Mouse (Mus musculus) embryonic facial prominence, embryonic 12.5 days (tissue): ENCODE measurements around the gene Uox. TPM values are rescaled to one million over a fixed set of nuclear protein-coding genes. Genes with fewer than 3 reads are reported as not detected.
A peak's percentile ranks its signal among the peaks of the same experiment; 100 is the strongest.

Experiments used
- ATAC-seq: fragments of 200-750 bp; cut with Nextera tagmentation; 2 replicates; pipeline ENCODE4 v1.8.0; 2017; ENCODE audit not compliant: insufficient number of reproducible peaks, insufficient read depth, low FRiP score, low TSS enrichment
- H3K27ac ChIP-seq: fragments of 300-500 bp; sonication (generic); 2 replicates; pipeline ENCODE4 v1.5.1; 2016; ENCODE audit warnings: mild to moderate bottlenecking
- H3K27me3 ChIP-seq: fragments of 300-500 bp; sonication (generic); 2 replicates; pipeline ENCODE4 v1.6.1; 2016; ENCODE audit warnings: mild to moderate bottlenecking, moderate library complexity
- H3K36me3 ChIP-seq: fragments of 300-500 bp; sonication (generic); 2 replicates; pipeline ENCODE4 v1.6.1; 2016; ENCODE audit warnings: mild to moderate bottlenecking
- H3K4me1 ChIP-seq: fragments of 300-500 bp; sonication (generic); 2 replicates; pipeline ENCODE4 v1.6.1; 2016
- H3K4me2 ChIP-seq: fragments of 300-500 bp; sonication (generic); replicated peaks from 2 replicates; pipeline ENCODE4 v1.6.1; 2016; ENCODE audit warnings: mild to moderate bottlenecking, moderate library complexity
- H3K4me3 ChIP-seq: fragments of 300-500 bp; sonication (generic); 2 replicates; pipeline ENCODE4 v1.5.1; 2016; ENCODE audit warnings: mild to moderate bottlenecking
- H3K9ac ChIP-seq: fragments of 300-500 bp; sonication (generic); 2 replicates; pipeline ENCODE4 v1.6.1; 2016; ENCODE audit warnings: mild to moderate bottlenecking, moderate library complexity
- H3K9me3 ChIP-seq: fragments of 300-500 bp; sonication (generic); 2 replicates; pipeline ENCODE4 v1.6.1; 2016; ENCODE audit warnings: mild to moderate bottlenecking, moderate library complexity
- WGBS: fragments of 180-500 bp; shearing (Covaris S2); methylation state at CpG from one replicate; pipeline ENCODE4 v1.1.7; 2016; 5-methylcytosine and 5-hydroxymethylcytosine counted together
- polyA plus RNA-seq: library from polyadenylated mRNA; unstranded; fragments of >200 nt; fragmentation: Nextera tagmentation; extraction: Ambion mirVana; gene quantifications from 2 replicates; pipeline ENCODE4 v1.2.1, GENCODE M21; 2016

Uox gene
- polyA plus RNA-seq, 1 experiment from 2014 or later: not detected

DNA sequence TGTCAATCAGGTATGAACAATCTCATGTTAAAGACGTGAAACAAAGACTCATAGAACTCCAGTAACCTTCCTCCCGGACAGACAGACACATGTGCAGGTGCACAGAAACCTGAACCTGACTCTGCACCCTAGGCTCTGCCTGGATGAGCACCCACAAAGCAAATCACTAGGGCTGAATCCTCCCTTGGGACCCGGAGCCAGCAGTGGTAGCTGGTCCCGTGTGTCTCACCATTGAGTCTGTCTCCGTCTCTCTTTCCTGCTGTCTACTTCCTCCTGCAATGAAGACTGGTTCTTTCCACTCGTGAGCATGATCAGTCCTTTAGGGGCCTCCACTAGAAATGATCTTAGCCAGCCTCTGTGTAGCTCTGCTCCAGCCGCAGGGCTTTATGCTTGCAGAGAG is 91.7 kb downstream of the Uox start:
- H3K27ac ChIP-seq: no peak overlapping the region
- 77% methylated on average over 7 of the region's 7 CpGs for WGBS

DNA sequence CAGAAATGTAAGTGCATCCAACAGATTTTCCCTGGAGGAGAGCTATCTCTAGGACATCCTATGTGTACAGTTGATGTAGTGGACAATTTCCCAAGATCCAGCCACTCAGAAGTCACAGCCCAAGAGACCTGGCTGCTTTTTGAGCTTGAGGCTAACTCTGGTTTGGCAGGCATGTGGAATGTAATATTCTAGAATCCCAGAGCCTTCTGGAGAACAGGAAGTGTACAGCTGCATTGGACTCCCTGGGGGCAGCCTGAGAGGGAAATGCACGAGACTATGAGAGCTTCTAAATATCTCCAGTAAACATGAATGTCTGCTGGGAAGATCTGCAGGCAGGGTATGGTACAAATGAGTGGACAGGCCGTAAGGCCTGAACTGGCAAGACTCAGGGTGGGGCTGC is 100.9 kb downstream of the Uox start:
- Histone ChIP-seq H3K9me3 (no peaks in the 10 kb centered on the region), H3K27me3 (no peaks in the 10 kb centered on the region), H3K4me1 (no peaks in the 10 kb centered on the region), H3K27ac (no peak overlapping the region), H3K4me3 (no peak overlapping the region), H3K36me3 (no peaks in the 10 kb centered on the region), H3K9ac (no peak overlapping the region), H3K4me2 (no peak overlapping the region)
- ATAC-seq: no peak
- WGBS: 58% methylated on average over 2 of the region's 2 CpGs

More for the DNA sequence above, 91.7 kb downstream of the Uox start:
- Histone ChIP-seq H3K4me3 (no peak overlapping the region), H3K4me1 (no peaks in the 10 kb centered on the region), H3K36me3 (no peaks in the 10 kb centered on the region), H3K9ac (no peak overlapping the region), H3K9me3 (no peaks in the 10 kb centered on the region), H3K4me2 (no peak overlapping the region), H3K27me3 (no peaks in the 10 kb centered on the region)
- ATAC-seq: no peak

DNA sequence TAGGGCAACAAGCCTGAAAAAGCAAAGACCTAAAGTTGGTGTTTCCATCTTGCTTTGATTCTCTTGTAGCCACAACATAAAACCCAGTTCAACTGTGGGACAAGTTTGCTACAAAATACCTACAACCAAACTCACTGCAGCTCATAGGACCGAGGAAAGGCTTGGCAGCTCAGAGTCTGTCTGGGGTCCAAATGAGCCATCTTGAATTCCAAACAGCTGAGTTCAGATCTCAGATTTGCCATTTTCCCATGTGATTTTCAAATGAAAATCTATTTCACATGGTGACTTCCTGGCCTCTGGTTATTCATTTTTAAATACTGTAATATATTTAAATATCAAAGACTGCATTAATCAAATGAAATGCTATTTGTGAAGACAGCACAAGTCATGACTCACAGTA is 104.9 kb downstream of the Uox start:
- Histone ChIP-seq H3K27ac (no peak overlapping the region), H3K4me1 (no peaks in the 10 kb centered on the region), H3K9me3 (no peaks in the 10 kb centered on the region), H3K4me3 (no peak overlapping the region), H3K9ac (no peak overlapping the region), H3K27me3 (no peaks in the 10 kb centered on the region), H3K4me2 (no peak overlapping the region), H3K36me3 (no peaks in the 10 kb centered on the region)
- WGBS: 89% methylated on average over 1 of the region's 1 CpGs
- no peak for ATAC-seq

DNA sequence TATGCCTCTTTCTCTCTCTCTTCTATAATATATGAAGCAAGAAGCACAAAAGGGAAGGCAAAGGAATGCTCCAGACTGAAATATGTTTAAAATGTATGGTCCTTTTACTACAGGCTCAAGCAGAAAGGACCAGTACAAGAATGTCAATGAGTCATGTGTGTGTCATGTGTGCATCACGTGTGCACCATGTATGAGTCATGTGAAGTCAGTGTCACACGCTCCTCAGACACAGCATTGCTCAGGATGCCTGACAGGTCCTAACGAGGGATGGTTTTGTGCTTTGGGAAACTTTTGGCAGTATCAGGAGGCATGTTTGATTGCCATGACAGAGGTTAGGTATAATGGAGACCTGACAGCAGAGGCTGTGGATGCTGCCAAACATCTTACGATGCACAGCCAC is 106.0 kb downstream of the Uox start:
- Histone ChIP-seq H3K36me3 (no peaks in the 10 kb centered on the region), H3K27ac (no peak overlapping the region), H3K9me3 (no peaks in the 10 kb centered on the region), H3K4me1 (no peaks in the 10 kb centered on the region), H3K27me3 (no peaks in the 10 kb centered on the region), H3K4me3 (no peak overlapping the region), H3K4me2 (no peak overlapping the region), H3K9ac (no peak overlapping the region)
- ATAC-seq: no peak
- 90% methylated on average over 4 of the region's 4 CpGs for WGBS

DNA sequence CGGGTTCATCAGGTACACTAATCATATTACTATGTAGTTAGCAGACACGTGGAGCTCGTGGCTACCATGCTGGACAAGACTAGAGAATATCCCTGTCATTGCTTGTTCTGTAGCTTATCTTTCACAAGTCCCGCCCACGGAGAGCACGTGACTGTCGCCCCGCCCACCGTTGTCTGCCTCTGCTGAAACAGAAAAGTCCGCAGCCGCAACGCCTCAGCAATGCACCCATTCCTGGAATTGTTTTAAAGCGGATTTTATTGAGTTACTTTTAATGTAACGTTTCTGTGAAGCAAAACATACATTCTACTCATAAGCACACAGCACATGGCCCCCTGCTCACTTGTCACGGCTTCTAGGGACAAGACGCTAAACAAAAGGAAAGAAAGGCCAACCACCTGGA is 109.4 kb downstream of the Uox start:
- no peaks in the 10 kb centered on the region for H3K9me3 ChIP-seq
- no peak overlapping the region for H3K9ac ChIP-seq
- H3K36me3 ChIP-seq: no peaks in the 10 kb centered on the region
- H3K4me3 ChIP-seq: no peak overlapping the region
- H3K4me1 ChIP-seq: peaks cover 5% of the 10 kb centered on the region; the same call in 1 of the 2 replicates
- H3K4me2 ChIP-seq: no peak overlapping the region
- ATAC-seq: no peak
- H3K27ac ChIP-seq: no peak overlapping the region
- WGBS: 93% methylated on average over 16 of the region's 16 CpGs
- no peaks in the 10 kb centered on the region for H3K27me3 ChIP-seq

DNA sequence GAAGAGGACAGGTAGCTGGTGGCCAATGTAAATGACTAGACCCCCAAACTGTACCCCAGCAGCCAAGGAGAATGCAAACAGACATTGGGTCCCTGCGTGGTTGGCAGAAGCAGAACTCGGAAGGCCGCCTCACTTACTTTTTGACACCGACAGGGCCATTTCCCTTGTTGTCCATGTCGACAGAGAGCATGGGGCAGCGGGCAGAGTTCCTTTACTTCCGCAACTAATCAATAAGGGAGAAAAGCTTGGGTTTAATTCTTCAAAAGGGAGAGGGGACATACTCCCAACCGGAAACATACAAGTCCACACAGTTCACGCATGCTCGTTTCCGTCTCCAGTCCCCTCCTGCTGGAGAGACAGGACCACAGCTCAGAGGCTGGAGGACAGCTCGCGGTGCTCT is 110.4 kb downstream of the Uox start:
- Histone ChIP-seq H3K9ac (no peak overlapping the region), H3K36me3 (no peaks in the 10 kb centered on the region), H3K4me3 (no peak overlapping the region), H3K27ac (no peak overlapping the region), H3K27me3 (no peaks in the 10 kb centered on the region), H3K4me2 (no peak overlapping the region), H3K9me3 (no peaks in the 10 kb centered on the region), H3K4me1 (peaks cover 9% of the 10 kb centered on the region; the same call in 1 of the 2 replicates)
- WGBS: 91% methylated on average over 13 of the region's 13 CpGs
- ATAC-seq: no peak

DNA sequence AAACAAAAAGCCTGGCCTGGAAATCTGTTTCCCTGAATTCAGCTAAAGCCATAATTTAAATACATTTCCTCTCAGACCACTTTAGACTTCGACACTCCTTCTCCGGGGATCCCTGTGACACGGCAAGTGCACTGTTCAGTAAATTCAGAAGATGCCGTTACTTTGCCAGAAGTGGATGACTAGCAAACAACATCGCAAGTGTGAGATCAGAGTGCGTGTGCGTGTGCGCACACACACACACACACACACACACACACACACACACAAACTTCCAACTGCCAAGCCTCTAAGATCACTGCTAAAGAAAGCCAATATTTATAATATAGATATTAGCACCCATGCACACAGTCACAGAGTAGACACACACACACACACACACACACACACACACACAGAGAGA is 111.5 kb downstream of the Uox start:
- H3K4me2 ChIP-seq: peak overlapping the region; percentile 33
- no peak overlapping the region for H3K4me3 ChIP-seq
- no peaks in the 10 kb centered on the region for H3K36me3 ChIP-seq
- peaks cover 9% of the 10 kb centered on the region; the same call in 1 of the 2 replicates for H3K4me1 ChIP-seq
- no peak overlapping the region for H3K9ac ChIP-seq
- H3K9me3 ChIP-seq: no peaks in the 10 kb centered on the region
- peak overlapping the region; percentile 83 for H3K27ac ChIP-seq
- WGBS: 70% methylated on average over 8 of the region's 8 CpGs
- no peaks in the 10 kb centered on the region for H3K27me3 ChIP-seq
- no peak for ATAC-seq

Other genes with a start within 250 kb of the Uox start
- 26.6 and 29.8 TPM in 2 replicates for gene Ssx2ip, start 165.8 kb upstream of the Uox start, polyA plus RNA-seq
- gene Ctbs, start 120.6 kb upstream of the Uox start, polyA plus RNA-seq: 7.7 and 10.6 TPM in 2 replicates
- 9.2 and 10.4 TPM in 2 replicates for gene Spata1, start 70.7 kb upstream of the Uox start, polyA plus RNA-seq
- gene Gng5, start 70.6 kb upstream of the Uox start, polyA plus RNA-seq: 959 and 960 TPM in 2 replicates
- 55.4 and 59.7 TPM in 2 replicates for gene Rpf1, start 49.0 kb upstream of the Uox start, polyA plus RNA-seq
- not detected in 2 replicates for gene Dnase2b, start 45.2 kb downstream of the Uox start, polyA plus RNA-seq
- gene 4930503B20Rik, start 80.9 kb downstream of the Uox start, polyA plus RNA-seq: 0.22 TPM in 1 of 2 replicates, not detected in the other
- gene Samd13, start 115.2 kb downstream of the Uox start, polyA plus RNA-seq: 1.3 and 1.9 TPM in 2 replicates
- 89.5 and 91.9 TPM in 2 replicates for gene Prkacb, start 242.6 kb downstream of the Uox start, polyA plus RNA-seq